Mouse (Mus musculus): ENCODE results near the gene Izumo3.

DNA sequence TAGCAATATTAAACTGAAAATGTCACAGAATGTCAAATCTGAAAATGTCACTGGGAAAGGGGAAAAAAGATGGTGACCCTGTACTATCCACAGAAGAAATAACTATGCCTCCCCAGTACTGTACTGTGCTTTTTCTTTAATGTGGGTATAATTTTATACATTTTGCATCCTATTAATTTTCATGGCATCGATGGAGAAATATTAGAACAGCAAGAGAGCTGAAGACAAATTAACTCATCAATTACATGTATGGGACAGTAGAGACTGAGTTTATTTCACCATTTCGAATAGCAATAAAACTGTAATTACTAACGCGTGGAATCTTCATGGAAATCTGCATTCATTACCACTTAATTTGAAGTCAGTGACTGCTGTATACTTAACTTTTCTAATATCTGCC, 49.6 kb downstream of the Izumo3 start:
- TF ChIP-seq CTCF (IDR thresholded peaks at IDR 0.05; ENCODE audit: extremely low read depth, insufficient read length, insufficient replicate concordance, low read depth, low read length) (no peak), POLR2A (IDR thresholded peaks at IDR 0.05; ENCODE audit: low read depth, low read length) (no peak)

All from small intestine, adult 2 months (tissue).